Mouse (Mus musculus) liver, embryonic 11.5 days (tissue): ENCODE measurements around the gene Cyp4f18. TPM values are rescaled to one million over a fixed set of nuclear protein-coding genes. Genes with fewer than 3 reads are reported as not detected.
A peak's percentile ranks its signal among the peaks of the same experiment; 100 is the strongest.
"Not testable (repeated sequence)": the region's sequence is repeated elsewhere in the genome, so short reads cannot be mapped to it uniquely, and the experiment has no call there.

ENCODE experiments used
- ATAC-seq: fragments of 200-750 bp; cut with Nextera tagmentation; replicated peaks from 2 replicates; pipeline ENCODE4 v1.8.0; 2017; ENCODE audit warnings: moderate number of reproducible peaks, mild to moderate bottlenecking, moderate TSS enrichment, moderate library complexity; ENCODE audit not compliant: low FRiP score
- DNase-seq: peaks from one replicate; pipeline ENCODE4 v3.0.0-alpha.2; 2017; ENCODE audit warnings: low spot score
- H3K27ac ChIP-seq: fragments of 300-500 bp; sonication (generic); 2 replicates; pipeline ENCODE4 v1.5.1; 2014; ENCODE audit warnings: mild to moderate bottlenecking, low read depth, low read length, control low read depth
- H3K27me3 ChIP-seq: fragments of 300-500 bp; sonication (generic); replicated peaks from 2 replicates; pipeline ENCODE4 v1.6.1; 2014; ENCODE audit warnings: low read length, mixed read lengths; ENCODE audit not compliant: control insufficient read depth, insufficient read depth
- H3K36me3 ChIP-seq: fragments of 300-500 bp; sonication (generic); 2 replicates; pipeline ENCODE4 v1.6.1; 2014; ENCODE audit warnings: mild to moderate bottlenecking, low read length, moderate library complexity, mixed read lengths; ENCODE audit not compliant: control insufficient read depth, insufficient read depth
- H3K4me1 ChIP-seq: fragments of 300-500 bp; sonication (generic); replicated peaks from 2 replicates; pipeline ENCODE4 v1.6.1; 2014; ENCODE audit warnings: low read length, mixed read lengths; ENCODE audit not compliant: control insufficient read depth, insufficient read depth
- H3K4me2 ChIP-seq: fragments of 300-500 bp; sonication (generic); 2 replicates; pipeline ENCODE4 v1.6.1; 2014; ENCODE audit warnings: mild to moderate bottlenecking, control low read depth, moderate library complexity
- H3K4me3 ChIP-seq: fragments of 300-500 bp; sonication (generic); 2 replicates; pipeline ENCODE4 v1.5.1; 2014; ENCODE audit warnings: low read depth, low read length, control low read depth
- H3K9ac ChIP-seq: fragments of 300-500 bp; sonication (generic); 2 replicates; pipeline ENCODE4 v1.6.1; 2014; ENCODE audit warnings: low read depth, low read length, control low read depth
- H3K9me3 ChIP-seq: fragments of 300-500 bp; sonication (generic); 2 replicates; pipeline ENCODE4 v1.6.1; 2016; ENCODE audit warnings: low read length, inconsistent platforms, mixed read lengths; ENCODE audit not compliant: control insufficient read depth
- WGBS: fragments of 180-500 bp; shearing (Covaris S2); extraction: QIAGEN DNeasy Blood & Tissue Kit; methylation state at CpG from one replicate; pipeline ENCODE4 v1.1.7; 2014; 5-methylcytosine and 5-hydroxymethylcytosine counted together
- polyA plus RNA-seq: library from polyadenylated mRNA; unstranded; fragments of >200 nt; fragmentation: Nextera tagmentation; extraction: Ambion mirVana; gene quantifications from 2 replicates; pipeline ENCODE4 v1.2.1, GENCODE M21; 2014

Cyp4f18 gene
- polyA plus RNA-seq, 1 experiment from 2014 or later, result 0.60 TPM

- WGBS, result 62% methylated on average over 2 of the region's 2 CpGs
- Histone ChIP-seq H3K4me2 (no peak overlapping the region), H3K27me3 (no peaks in the 10 kb centered on the region), H3K36me3 (no peaks in the 10 kb centered on the region), H3K27ac (no peak overlapping the region), H3K4me3 (no peak overlapping the region), H3K4me1 (no peaks in the 10 kb centered on the region), H3K9me3 (no peaks in the 10 kb centered on the region), H3K9ac (no peak overlapping the region)
- ATAC-seq, result no peak
- DNase-seq, result no peak
Observed at GRCm38 (mm10) chr8:72018141-72018540, 8.7 kb upstream of the Cyp4f18 start.

GRCm38 (mm10) chr8:72017339-72017738 lies 7.9 kb upstream of the Cyp4f18 start:
- not testable (repeated sequence) for H3K9ac ChIP-seq, H3K27me3 ChIP-seq, DNase-seq, ATAC-seq, H3K27ac ChIP-seq, H3K9me3 ChIP-seq, H3K4me1 ChIP-seq, H3K4me3 ChIP-seq, H3K4me2 ChIP-seq, H3K36me3 ChIP-seq
- WGBS, result 47% methylated on average over 2 of the region's 2 CpGs

- H3K27ac ChIP-seq, H3K4me3 ChIP-seq, ATAC-seq, H3K9me3 ChIP-seq, H3K9ac ChIP-seq, H3K4me2 ChIP-seq, H3K27me3 ChIP-seq, H3K4me1 ChIP-seq, H3K36me3 ChIP-seq: not testable (repeated sequence)
- 60% methylated on average over 6 of the region's 6 CpGs for WGBS
- peak; percentile 9 for DNase-seq
Observed at GRCm38 (mm10) chr8:72013506-72014228, 4.2 kb upstream of the Cyp4f18 start.

GRCm38 (mm10) chr8:72008134-72008641 lies 1.2 kb downstream of the Cyp4f18 start:
- no peak overlapping the region for H3K9ac ChIP-seq
- ATAC-seq, result no peak
- H3K36me3 ChIP-seq, result no peaks in the 10 kb centered on the region
- 41% methylated on average over 3 of the region's 3 CpGs for WGBS
- H3K4me2 ChIP-seq, result no peak overlapping the region
- no peak overlapping the region for H3K4me3 ChIP-seq
- DNase-seq, result peak; percentile 28
- no peaks in the 10 kb centered on the region for H3K27me3 ChIP-seq
- no peaks in the 10 kb centered on the region for H3K4me1 ChIP-seq
- H3K9me3 ChIP-seq, result no peaks in the 10 kb centered on the region
- no peak overlapping the region for H3K27ac ChIP-seq

- Histone ChIP-seq H3K4me3 (no peak overlapping the region), H3K4me1 (no peaks in the 10 kb centered on the region), H3K4me2 (no peak overlapping the region), H3K27me3 (no peaks in the 10 kb centered on the region), H3K9ac (no peak overlapping the region), H3K9me3 (no peaks in the 10 kb centered on the region), H3K36me3 (no peaks in the 10 kb centered on the region), H3K27ac (no peak overlapping the region)
- 63% methylated on average over 1 of the region's 1 CpGs for WGBS
- ATAC-seq (no peak), DNase-seq (no peak)
Observed at GRCm38 (mm10) chr8:72006763-72007162, 2.7 kb downstream of the Cyp4f18 start.

- 79% methylated on average over 3 of the region's 3 CpGs for WGBS
- H3K27me3 ChIP-seq, result no peaks in the 10 kb centered on the region
- H3K4me1 ChIP-seq, result no peaks in the 10 kb centered on the region
- ATAC-seq (no peak), DNase-seq (no peak)
- H3K27ac ChIP-seq, result no peak overlapping the region
- no peaks in the 10 kb centered on the region for H3K9me3 ChIP-seq
- H3K4me3 ChIP-seq, result no peak overlapping the region
- no peaks in the 10 kb centered on the region for H3K36me3 ChIP-seq
- no peak overlapping the region for H3K9ac ChIP-seq
- no peak overlapping the region for H3K4me2 ChIP-seq
Observed at GRCm38 (mm10) chr8:72005912-72006311, 3.5 kb downstream of the Cyp4f18 start.

- Histone ChIP-seq H3K4me3 (no peak overlapping the region), H3K4me1 (no peaks in the 10 kb centered on the region), H3K36me3 (no peaks in the 10 kb centered on the region), H3K27me3 (no peaks in the 10 kb centered on the region), H3K9me3 (no peaks in the 10 kb centered on the region), H3K27ac (no peak overlapping the region), H3K4me2 (no peak overlapping the region), H3K9ac (no peak overlapping the region)
- ATAC-seq, result no peak
- no peak for DNase-seq
Observed at GRCm38 (mm10) chr8:72002942-72003341, 6.5 kb downstream of the Cyp4f18 start.

GRCm38 (mm10) chr8:72000223-72000622 lies 9.2 kb downstream of the Cyp4f18 start:
- no peaks in the 10 kb centered on the region for H3K9me3 ChIP-seq
- H3K36me3 ChIP-seq, result no peaks in the 10 kb centered on the region
- H3K4me1 ChIP-seq, result no peaks in the 10 kb centered on the region
- no peak overlapping the region for H3K9ac ChIP-seq
- no peak overlapping the region for H3K4me3 ChIP-seq
- WGBS, result 61% methylated on average over 3 of the region's 3 CpGs
- H3K4me2 ChIP-seq, result no peak overlapping the region
- DNase-seq (no peak), ATAC-seq (no peak)
- no peak overlapping the region for H3K27ac ChIP-seq
- no peaks in the 10 kb centered on the region for H3K27me3 ChIP-seq

- Histone ChIP-seq H3K4me1 (no peaks in the 10 kb centered on the region), H3K9me3 (no peaks in the 10 kb centered on the region), H3K27me3 (no peaks in the 10 kb centered on the region), H3K4me3 (no peak overlapping the region), H3K27ac (no peak overlapping the region), H3K4me2 (no peak overlapping the region), H3K9ac (no peak overlapping the region), H3K36me3 (no peaks in the 10 kb centered on the region)
- WGBS, result 26% methylated on average over 1 of the region's 1 CpGs
- ATAC-seq (no peak), DNase-seq (no peak)
Observed at GRCm38 (mm10) chr8:71999434-71999833, 10.0 kb downstream of the Cyp4f18 start.
